8 mouse cellular contexts compared by ENCODE assay signal in genomic region chr3:51228038-51228820, GRCm38 (mm10). TPM values are rescaled to one million over a fixed set of nuclear protein-coding genes. Genes with fewer than 3 reads are reported as not detected.
A peak's percentile ranks its signal among the peaks of the same experiment; 100 is the strongest.
DNase-seq lines count a peak whose midpoint lies in the region; ATAC-seq lines count a peak whose summit lies in the region.

No protein-coding gene starts in this region.

- ATAC-seq in inflammation-experienced regulatory T-cells, adult 6 months: no peak

- DNase-seq in embryo, embryonic 10 days (ENCODE audit: low spot score): peak; percentile 54
- DNase-seq in embryo, embryonic 9.5 days (ENCODE audit: extremely low spot score): no peak
- peak; percentile 50 for DNase-seq in ovary, postnatal 36 days (ENCODE audit: low spot score)
- no peak for DNase-seq in ovary, postnatal 10 days (ENCODE audit: low spot score)
- DNase-seq in embryo, embryonic 10.5 days (ENCODE audit: low spot score): peak; percentile 49
- DNase-seq in kidney, postnatal 25 days: peak; percentile 63 to 64
- peak; percentile 67 for DNase-seq in naive thymus-derived CD4-positive, alpha-beta T cell, adult 2 months (ENCODE audit: low read depth)

RNA-seq across cellular contexts. Expression of gene Noct, which starts 4.0 kb away (rescaled TPM):
- 1 to 10 TPM; 2.2 to 4.3 (median 3.5) TPM for polyA plus RNA-seq in inflammation-experienced regulatory T-cells, adult 6 months (2017; shearing (Covaris generic))

Comparison
In these comparisons a context has a peak if more than half of its experiments do, and no peak if none do; other contexts are left out.
1. DNase-seq: peak in embryo, embryonic 10 days (single experiment), ovary, postnatal 36 days (single experiment), embryo, embryonic 10.5 days (single experiment), kidney, postnatal 25 days (2 of 2) and naive thymus-derived CD4-positive, alpha-beta T cell, adult 2 months (single experiment); none in embryo, embryonic 9.5 days (single experiment) and ovary, postnatal 10 days (single experiment).